Mouse (Mus musculus): ENCODE measurements at regions not wholly inside any gene's neighbourhood (a gene's known extent, or its start where the extent isn't known, plus 50 kb on each side); places are given as distances from the start of the nearest gene placed in this dataset.
A peak's percentile ranks its signal among the peaks of the same experiment; 100 is the strongest.

GRCm38 (mm10) chr3:105158376-105158775 is 91.7 kb downstream of the 4930564D02Rik start:
- H3K36me3 ChIP-seq (ENCODE audit: insufficient read depth), result no peaks in the 10 kb centered on the region
- no peak overlapping the region for H3K4me3 ChIP-seq (ENCODE audit: low read depth, low read length)
- no peak for ATAC-seq (ENCODE audit: insufficient read depth)
- H3K27ac ChIP-seq (ENCODE audit: low read depth), result no peak overlapping the region
- H3K9me3 ChIP-seq (ENCODE audit: low read depth, low read length), result no peaks in the 10 kb centered on the region
- TF ChIP-seq CTCF (IDR thresholded peaks at IDR 0.05; ENCODE audit: low read depth), result no peak
- no peaks in the 10 kb centered on the region for H3K27me3 ChIP-seq (ENCODE audit: insufficient read depth, low read length)
- WGBS, result 78% methylated on average over 2 of the region's 2 CpGs
- no peak overlapping the region for H3K4me2 ChIP-seq
- no peak overlapping the region for H3K9ac ChIP-seq
- no peak for DNase-seq
- H3K4me1 ChIP-seq (ENCODE audit: insufficient read depth), result no peaks in the 10 kb centered on the region

GRCm38 (mm10) chr3:105165355-105165754 is 98.7 kb downstream of the 4930564D02Rik start:
- DNase-seq (peak; percentile 93), ATAC-seq (ENCODE audit: insufficient read depth) (no peak; the same call in 1 of the 2 replicates)
- Histone ChIP-seq H3K9ac (no peak overlapping the region), H3K4me2 (no peak overlapping the region), H3K36me3 (ENCODE audit: insufficient read depth) (no peaks in the 10 kb centered on the region), H3K27me3 (ENCODE audit: insufficient read depth, low read length) (no peaks in the 10 kb centered on the region), H3K4me3 (ENCODE audit: low read depth, low read length) (no peak overlapping the region), H3K9me3 (ENCODE audit: low read depth, low read length) (no peaks in the 10 kb centered on the region), H3K27ac (ENCODE audit: low read depth) (no peak overlapping the region), H3K4me1 (ENCODE audit: insufficient read depth) (no peaks in the 10 kb centered on the region)
- TF ChIP-seq CTCF (IDR thresholded peaks at IDR 0.05; ENCODE audit: low read depth), result peak; percentile 83
- 33% methylated on average over 2 of the region's 2 CpGs for WGBS

- Histone ChIP-seq H3K9ac (no peak overlapping the region), H3K4me2 (no peak overlapping the region), H3K9me3 (ENCODE audit: low read depth, low read length) (no peaks in the 10 kb centered on the region), H3K4me1 (ENCODE audit: insufficient read depth) (no peaks in the 10 kb centered on the region), H3K4me3 (ENCODE audit: low read depth, low read length) (no peak overlapping the region), H3K27me3 (ENCODE audit: insufficient read depth, low read length) (no peaks in the 10 kb centered on the region), H3K27ac (ENCODE audit: low read depth) (no peak overlapping the region), H3K36me3 (ENCODE audit: insufficient read depth) (no peaks in the 10 kb centered on the region)
- ATAC-seq (ENCODE audit: insufficient read depth), result no peak
- no peak for DNase-seq
- no peak for TF ChIP-seq CTCF (IDR thresholded peaks at IDR 0.05; ENCODE audit: low read depth)
- WGBS, result 44% methylated on average over 4 of the region's 4 CpGs
Measured at GRCm38 (mm10) chr3:105169117-105169516, 102.5 kb downstream of the 4930564D02Rik start.

- Histone ChIP-seq H3K9ac (no peak overlapping the region), H3K4me3 (ENCODE audit: low read depth, low read length) (no peak overlapping the region), H3K4me1 (ENCODE audit: insufficient read depth) (no peaks in the 10 kb centered on the region), H3K27ac (ENCODE audit: low read depth) (no peak overlapping the region), H3K27me3 (ENCODE audit: insufficient read depth, low read length) (no peaks in the 10 kb centered on the region), H3K36me3 (ENCODE audit: insufficient read depth) (no peaks in the 10 kb centered on the region), H3K9me3 (ENCODE audit: low read depth, low read length) (no peaks in the 10 kb centered on the region), H3K4me2 (no peak overlapping the region)
- TF ChIP-seq CTCF (IDR thresholded peaks at IDR 0.05; ENCODE audit: low read depth), result no peak
- WGBS, result 81% methylated on average over 5 of the region's 5 CpGs
- DNase-seq (no peak), ATAC-seq (ENCODE audit: insufficient read depth) (no peak)
Measured at GRCm38 (mm10) chr3:105171527-105171926, 104.9 kb downstream of the 4930564D02Rik start.

GRCm38 (mm10) chr3:105172054-105172453 is 105.4 kb downstream of the 4930564D02Rik start:
- H3K27ac ChIP-seq (ENCODE audit: low read depth), result no peak overlapping the region
- no peaks in the 10 kb centered on the region for H3K36me3 ChIP-seq (ENCODE audit: insufficient read depth)
- H3K9me3 ChIP-seq (ENCODE audit: low read depth, low read length), result no peaks in the 10 kb centered on the region
- 58% methylated on average over 1 of the region's 1 CpGs for WGBS
- no peaks in the 10 kb centered on the region for H3K27me3 ChIP-seq (ENCODE audit: insufficient read depth, low read length)
- no peak for TF ChIP-seq CTCF (IDR thresholded peaks at IDR 0.05; ENCODE audit: low read depth)
- H3K4me2 ChIP-seq, result no peak overlapping the region
- no peak overlapping the region for H3K4me3 ChIP-seq (ENCODE audit: low read depth, low read length)
- DNase-seq, result no peak
- no peak overlapping the region for H3K9ac ChIP-seq
- no peak for ATAC-seq (ENCODE audit: insufficient read depth)
- H3K4me1 ChIP-seq (ENCODE audit: insufficient read depth), result no peaks in the 10 kb centered on the region

GRCm38 (mm10) chr3:105191303-105191702 is 124.7 kb downstream of the 4930564D02Rik start:
- TF ChIP-seq CTCF (IDR thresholded peaks at IDR 0.05; ENCODE audit: low read depth), result no peak
- Histone ChIP-seq H3K4me3 (ENCODE audit: low read depth, low read length) (no peak overlapping the region), H3K27ac (ENCODE audit: low read depth) (no peak overlapping the region), H3K4me2 (no peak overlapping the region), H3K27me3 (ENCODE audit: insufficient read depth, low read length) (no peaks in the 10 kb centered on the region), H3K9ac (no peak overlapping the region), H3K36me3 (ENCODE audit: insufficient read depth) (no peaks in the 10 kb centered on the region), H3K4me1 (ENCODE audit: insufficient read depth) (no peaks in the 10 kb centered on the region), H3K9me3 (ENCODE audit: low read depth, low read length) (no peaks in the 10 kb centered on the region)
- DNase-seq (no peak), ATAC-seq (ENCODE audit: insufficient read depth) (no peak)
- WGBS, result 72% methylated on average over 7 of the region's 7 CpGs

GRCm38 (mm10) chr3:105191830-105192229 is 125.2 kb downstream of the 4930564D02Rik start:
- Histone ChIP-seq H3K4me2 (no peak overlapping the region), H3K9me3 (ENCODE audit: low read depth, low read length) (no peaks in the 10 kb centered on the region), H3K9ac (no peak overlapping the region), H3K4me3 (ENCODE audit: low read depth, low read length) (no peak overlapping the region), H3K27ac (ENCODE audit: low read depth) (no peak overlapping the region), H3K36me3 (ENCODE audit: insufficient read depth) (no peaks in the 10 kb centered on the region), H3K27me3 (ENCODE audit: insufficient read depth, low read length) (no peaks in the 10 kb centered on the region), H3K4me1 (ENCODE audit: insufficient read depth) (no peaks in the 10 kb centered on the region)
- no peak for TF ChIP-seq CTCF (IDR thresholded peaks at IDR 0.05; ENCODE audit: low read depth)
- no peak for DNase-seq
- no peak for ATAC-seq (ENCODE audit: insufficient read depth)
- 25% methylated on average over 7 of the region's 7 CpGs for WGBS

- H3K27me3 ChIP-seq (ENCODE audit: insufficient read depth, low read length), result no peaks in the 10 kb centered on the region
- 62% methylated on average over 3 of the region's 3 CpGs for whole genome bisulfite sequencing
- TF ChIP-seq CTCF (IDR thresholded peaks at IDR 0.05; ENCODE audit: low read depth), result no peak
- H3K4me3 ChIP-seq (ENCODE audit: low read depth, low read length), result no peak overlapping the region
- no peaks in the 10 kb centered on the region for H3K9me3 ChIP-seq (ENCODE audit: low read depth, low read length)
- no peak overlapping the region for H3K4me2 ChIP-seq
- H3K27ac ChIP-seq (ENCODE audit: low read depth), result no peak overlapping the region
- no peak overlapping the region for H3K9ac ChIP-seq
- H3K4me1 ChIP-seq (ENCODE audit: insufficient read depth), result no peaks in the 10 kb centered on the region
- ATAC-seq (ENCODE audit: insufficient read depth) (no peak), DNase-seq (no peak)
- no peaks in the 10 kb centered on the region for H3K36me3 ChIP-seq (ENCODE audit: insufficient read depth)
Measured at GRCm38 (mm10) chr3:105200735-105201134, 134.1 kb downstream of the 4930564D02Rik start.
